Mouse (Mus musculus): ENCODE measurements around the gene Psmd11. TPM values are rescaled to one million over a fixed set of nuclear protein-coding genes. Genes with fewer than 3 reads are reported as not detected.
"Not testable (repeated sequence)": the region's sequence is repeated elsewhere in the genome, so short reads cannot be mapped to it uniquely, and the experiment has no call there.

The Psmd11 gene
- polyA plus RNA-seq, 2 experiments = 56.8 to 152 TPM

DNA sequence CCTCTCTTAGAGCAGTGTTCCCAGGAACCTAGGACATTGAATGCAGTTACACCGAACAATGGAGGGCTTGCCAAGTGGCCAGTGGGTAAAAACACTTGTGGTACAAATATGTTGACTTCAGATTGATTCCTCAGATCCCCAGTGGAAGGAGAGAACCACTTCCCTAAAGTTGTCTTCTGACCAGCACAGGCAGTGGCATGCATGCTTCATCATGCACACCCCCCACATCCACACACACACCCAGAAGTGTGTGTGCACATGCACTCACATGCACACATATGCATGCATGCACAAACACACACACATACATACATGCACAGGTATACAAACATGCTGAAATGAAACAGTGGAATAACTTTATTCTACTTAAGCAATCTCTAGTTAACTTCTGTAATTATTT, 8.7 kb upstream of the Psmd11 start:
- Histone ChIP-seq H3K27ac (no peak overlapping the region), H3K27me3 (ENCODE audit: control insufficient read depth, insufficient read depth, low read length) (no peaks in the 10 kb centered on the region), H3K9me3 (ENCODE audit: control insufficient read depth, low read length) (no peaks in the 10 kb centered on the region), H3K36me3 (replicated peaks; ENCODE audit: control insufficient read depth, insufficient read depth, low read depth) (no peaks in the 10 kb centered on the region; the same call in 1 of the 2 replicates), H3K4me1 (replicated peaks; ENCODE audit: control insufficient read depth in 2 of 2, insufficient read depth in 2 of 2, low read length in 1 of 2) (peaks cover 0 to 6% of the 10 kb centered on the region in 2 experiments; a peak in 3 of 4 replicates), H3K4me2 (ENCODE audit: low read depth) (no peak overlapping the region), H3K4me3 (ENCODE audit: insufficient read depth in 1 of 2, low read depth in 2 of 2, low read length in 2 of 2) (no peak overlapping the region), H3K9ac (replicated peaks) (no peak overlapping the region)
- 85% methylated on average over 1 of the region's 1 CpGs for WGBS (ENCODE audit: insufficient replicate concordance)
- TF ChIP-seq EP300 (IDR thresholded peaks at IDR 0.05; ENCODE audit: low read depth) = no peak
- no peak for TF ChIP-seq CTCF (IDR thresholded peaks at IDR 0.05; ENCODE audit: low read depth)
- ATAC-seq (ENCODE audit: insufficient read depth) (no peak), DNase-seq (ENCODE audit: low read depth in 3 of 3, low spot score in 3 of 3) (no peak)

DNA sequence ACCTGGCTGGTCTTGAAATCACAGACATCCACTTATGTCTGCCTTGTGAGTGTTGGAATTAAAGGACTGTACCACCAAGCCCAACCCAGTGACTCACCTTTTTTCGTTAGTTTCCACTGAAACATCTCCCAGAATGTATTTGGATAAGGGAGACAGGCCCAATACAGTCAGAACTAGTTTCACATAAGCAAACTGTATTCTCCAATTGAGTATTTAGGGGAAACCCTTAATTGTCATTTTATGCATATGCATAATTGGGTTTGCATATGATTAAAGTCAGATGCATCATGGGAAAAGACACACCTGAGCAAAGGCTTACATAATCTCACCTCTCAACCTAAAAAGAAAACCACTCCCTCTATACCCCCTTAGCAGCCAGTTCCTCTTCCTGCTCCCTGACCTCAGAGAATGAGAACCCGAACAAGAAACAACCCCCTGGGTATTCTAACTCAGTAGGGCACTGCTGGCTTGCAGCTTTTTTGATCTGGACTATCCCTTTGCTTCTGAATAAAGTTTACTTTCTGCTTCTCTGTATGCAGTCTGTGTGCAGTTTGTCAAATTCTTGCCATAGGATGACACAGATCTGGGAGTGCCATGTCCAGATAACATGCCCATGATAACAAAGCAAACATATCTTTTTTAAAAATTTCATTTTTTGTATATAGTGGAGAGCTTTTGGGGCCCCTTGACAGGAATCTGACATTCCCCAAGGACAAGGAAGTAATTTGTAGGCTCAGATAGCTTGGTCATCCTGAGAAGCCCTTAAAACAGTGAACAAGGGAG, 8.0 kb upstream of the Psmd11 start:
- no peak for DNase-seq (ENCODE audit: low read depth in 3 of 3, low spot score in 3 of 3)
- H3K27me3 ChIP-seq (ENCODE audit: control insufficient read depth, insufficient read depth, low read length) = no peaks in the 10 kb centered on the region
- no peak overlapping the region for H3K4me2 ChIP-seq (ENCODE audit: low read depth)
- no peak for TF ChIP-seq CTCF (IDR thresholded peaks at IDR 0.05; ENCODE audit: low read depth)
- no peak for TF ChIP-seq EP300 (IDR thresholded peaks at IDR 0.05; ENCODE audit: low read depth)
- H3K27ac ChIP-seq = no peak overlapping the region
- H3K36me3 ChIP-seq (replicated peaks; ENCODE audit: control insufficient read depth, insufficient read depth, low read depth) = no peaks in the 10 kb centered on the region
- no peaks in the 10 kb centered on the region for H3K9me3 ChIP-seq (ENCODE audit: control insufficient read depth, low read length)
- H3K4me3 ChIP-seq (ENCODE audit: insufficient read depth in 1 of 2, low read depth in 2 of 2, low read length in 2 of 2) = no peak overlapping the region
- WGBS (ENCODE audit: insufficient replicate concordance) = 31% methylated on average over 2 of the region's 2 CpGs
- H3K4me1 ChIP-seq (replicated peaks; ENCODE audit: control insufficient read depth in 2 of 2, insufficient read depth in 2 of 2, low read length in 1 of 2) = peaks cover 0 to 6% of the 10 kb centered on the region in 2 experiments; a peak in 3 of 4 replicates
- H3K9ac ChIP-seq (replicated peaks) = no peak overlapping the region
- ATAC-seq (ENCODE audit: insufficient read depth) = no peak

DNA sequence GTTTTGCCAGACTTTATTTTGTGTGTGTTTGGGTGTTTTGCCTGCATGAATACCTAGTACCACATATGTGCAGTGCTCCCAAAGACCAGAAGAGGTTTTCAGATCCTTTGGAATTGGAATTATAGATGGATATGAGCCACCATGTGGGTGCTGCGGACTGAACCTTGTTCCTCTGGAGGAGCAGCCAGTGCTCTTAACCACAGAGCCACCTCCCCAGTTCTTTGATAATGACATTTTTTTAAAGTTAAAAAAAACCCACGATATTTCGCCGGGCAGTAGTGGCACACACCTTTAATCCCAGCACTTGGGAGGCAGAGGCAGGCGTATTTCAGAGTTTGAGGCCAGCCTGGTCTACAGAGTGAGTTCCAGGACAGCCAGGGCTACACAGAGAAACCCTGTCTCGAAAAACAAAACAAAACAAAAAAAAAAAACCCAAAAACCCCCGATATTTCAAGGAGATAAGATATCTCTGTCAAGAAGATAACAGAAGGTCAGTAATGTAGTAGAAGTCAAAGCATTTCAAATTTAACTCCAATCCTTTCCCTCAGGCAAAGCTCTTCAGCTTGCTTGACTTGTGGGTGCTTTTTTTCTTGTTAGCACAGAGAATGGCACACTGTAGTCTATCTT, 6.9 kb upstream of the Psmd11 start:
- Histone ChIP-seq H3K27me3 (ENCODE audit: control insufficient read depth, insufficient read depth, low read length) (no peaks in the 10 kb centered on the region), H3K4me3 (ENCODE audit: insufficient read depth in 1 of 2, low read depth in 2 of 2, low read length in 2 of 2) (no peak overlapping the region), H3K36me3 (replicated peaks; ENCODE audit: control insufficient read depth, insufficient read depth, low read depth) (no peaks in the 10 kb centered on the region), H3K4me2 (ENCODE audit: low read depth) (no peak overlapping the region), H3K27ac (no peak overlapping the region), H3K9ac (replicated peaks) (no peak overlapping the region), H3K9me3 (ENCODE audit: control insufficient read depth, low read length) (no peaks in the 10 kb centered on the region), H3K4me1 (replicated peaks; ENCODE audit: control insufficient read depth in 2 of 2, insufficient read depth in 2 of 2, low read length in 1 of 2) (peaks cover 0 to 6% of the 10 kb centered on the region in 2 experiments; a peak in 3 of 4 replicates)
- no peak for DNase-seq (ENCODE audit: low read depth in 3 of 3, low spot score in 3 of 3)
- WGBS (ENCODE audit: insufficient replicate concordance) = 37% methylated on average over 7 of the region's 7 CpGs
- TF ChIP-seq EP300 (IDR thresholded peaks at IDR 0.05; ENCODE audit: low read depth) (no peak), CTCF (IDR thresholded peaks at IDR 0.05; ENCODE audit: low read depth) (no peak)
- no peak for ATAC-seq (ENCODE audit: insufficient read depth)

DNA sequence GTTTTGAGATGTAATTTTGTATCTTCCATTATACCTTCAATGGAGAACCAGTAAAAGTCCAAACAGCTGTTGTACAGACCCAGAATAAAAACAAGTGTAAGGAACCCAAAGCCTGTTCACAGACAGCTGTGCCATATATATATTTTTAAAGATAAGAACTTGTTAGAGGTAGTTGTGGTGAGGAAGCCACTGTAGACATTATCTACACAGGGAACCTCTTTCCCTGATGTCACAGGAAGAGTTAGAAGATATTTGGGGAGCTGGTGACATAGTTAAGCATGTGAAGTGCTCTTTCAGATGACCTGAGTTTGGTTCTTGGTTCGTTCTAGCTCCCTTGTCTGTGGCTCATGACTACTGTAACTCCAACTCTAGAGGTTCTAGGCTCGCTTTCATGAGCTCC, 3.7 kb upstream of the Psmd11 start:
- no peaks in the 10 kb centered on the region for H3K27me3 ChIP-seq (ENCODE audit: control insufficient read depth, insufficient read depth, low read length)
- H3K27ac ChIP-seq = no peak overlapping the region
- no peak overlapping the region for H3K4me2 ChIP-seq (ENCODE audit: low read depth)
- ATAC-seq (ENCODE audit: insufficient read depth) (no peak), DNase-seq (ENCODE audit: low read depth in 3 of 3, low spot score in 3 of 3) (no peak)
- no peak overlapping the region for H3K4me3 ChIP-seq (ENCODE audit: insufficient read depth in 1 of 2, low read depth in 2 of 2, low read length in 2 of 2)
- H3K9me3 ChIP-seq (ENCODE audit: control insufficient read depth, low read length) = no peaks in the 10 kb centered on the region
- TF ChIP-seq EP300 (IDR thresholded peaks at IDR 0.05; ENCODE audit: low read depth) (no peak), CTCF (IDR thresholded peaks at IDR 0.05; ENCODE audit: low read depth) (no peak)
- no peaks in the 10 kb centered on the region for H3K36me3 ChIP-seq (replicated peaks; ENCODE audit: control insufficient read depth, insufficient read depth, low read depth)
- 27% methylated on average over 2 of the region's 2 CpGs for WGBS (ENCODE audit: insufficient replicate concordance)
- no peak overlapping the region for H3K9ac ChIP-seq (replicated peaks)
- peaks cover 1 to 9% of the 10 kb centered on the region in 2 experiments for H3K4me1 ChIP-seq (replicated peaks; ENCODE audit: control insufficient read depth in 2 of 2, insufficient read depth in 2 of 2, low read length in 1 of 2)

DNA sequence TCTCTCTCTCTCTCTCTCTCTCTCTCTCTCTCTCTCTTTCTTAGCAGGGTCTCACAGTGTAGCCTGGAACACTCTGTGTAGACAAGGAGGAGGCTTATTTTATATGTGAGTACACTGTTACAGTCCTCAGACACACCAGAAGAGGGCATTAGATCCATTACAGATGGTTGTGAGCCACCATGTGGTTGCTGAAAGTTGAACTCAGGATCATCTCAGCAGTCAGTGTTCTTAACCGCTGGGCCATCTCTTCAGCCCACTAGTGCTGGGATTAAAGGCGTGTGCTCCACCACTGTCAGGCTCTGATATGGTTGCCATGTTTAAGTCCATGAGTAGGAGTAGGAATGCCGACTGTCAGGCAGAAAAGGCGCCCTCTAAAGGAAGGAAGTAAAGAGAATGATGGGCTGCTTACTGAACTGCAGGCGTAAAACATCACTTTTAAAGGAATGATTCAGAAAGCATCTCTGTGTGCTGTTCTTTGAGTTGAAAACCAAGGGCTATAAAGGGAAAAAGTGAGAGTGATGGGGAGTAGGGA, 3.1 kb upstream of the Psmd11 start:
- ATAC-seq (ENCODE audit: insufficient read depth) (no peak), DNase-seq (ENCODE audit: low read depth in 3 of 3, low spot score in 3 of 3) (no peak)
- no peaks in the 10 kb centered on the region for H3K27me3 ChIP-seq (ENCODE audit: control insufficient read depth, insufficient read depth, low read length)
- H3K9me3 ChIP-seq (ENCODE audit: control insufficient read depth, low read length) = no peaks in the 10 kb centered on the region
- no peak overlapping the region for H3K4me2 ChIP-seq (ENCODE audit: low read depth)
- H3K36me3 ChIP-seq (replicated peaks; ENCODE audit: control insufficient read depth, insufficient read depth, low read depth) = no peaks in the 10 kb centered on the region
- no peak overlapping the region for H3K4me3 ChIP-seq (ENCODE audit: insufficient read depth in 1 of 2, low read depth in 2 of 2, low read length in 2 of 2)
- WGBS (ENCODE audit: insufficient replicate concordance) = 42% methylated on average over 5 of the region's 5 CpGs
- peak; percentile 29 for TF ChIP-seq CTCF (IDR thresholded peaks at IDR 0.05; ENCODE audit: low read depth)
- no peak for TF ChIP-seq EP300 (IDR thresholded peaks at IDR 0.05; ENCODE audit: low read depth)
- no peak overlapping the region for H3K27ac ChIP-seq
- no peak overlapping the region for H3K9ac ChIP-seq (replicated peaks)
- H3K4me1 ChIP-seq (replicated peaks; ENCODE audit: control insufficient read depth in 2 of 2, insufficient read depth in 2 of 2, low read length in 1 of 2) = peaks cover 5 to 8% of the 10 kb centered on the region in 2 experiments

DNA sequence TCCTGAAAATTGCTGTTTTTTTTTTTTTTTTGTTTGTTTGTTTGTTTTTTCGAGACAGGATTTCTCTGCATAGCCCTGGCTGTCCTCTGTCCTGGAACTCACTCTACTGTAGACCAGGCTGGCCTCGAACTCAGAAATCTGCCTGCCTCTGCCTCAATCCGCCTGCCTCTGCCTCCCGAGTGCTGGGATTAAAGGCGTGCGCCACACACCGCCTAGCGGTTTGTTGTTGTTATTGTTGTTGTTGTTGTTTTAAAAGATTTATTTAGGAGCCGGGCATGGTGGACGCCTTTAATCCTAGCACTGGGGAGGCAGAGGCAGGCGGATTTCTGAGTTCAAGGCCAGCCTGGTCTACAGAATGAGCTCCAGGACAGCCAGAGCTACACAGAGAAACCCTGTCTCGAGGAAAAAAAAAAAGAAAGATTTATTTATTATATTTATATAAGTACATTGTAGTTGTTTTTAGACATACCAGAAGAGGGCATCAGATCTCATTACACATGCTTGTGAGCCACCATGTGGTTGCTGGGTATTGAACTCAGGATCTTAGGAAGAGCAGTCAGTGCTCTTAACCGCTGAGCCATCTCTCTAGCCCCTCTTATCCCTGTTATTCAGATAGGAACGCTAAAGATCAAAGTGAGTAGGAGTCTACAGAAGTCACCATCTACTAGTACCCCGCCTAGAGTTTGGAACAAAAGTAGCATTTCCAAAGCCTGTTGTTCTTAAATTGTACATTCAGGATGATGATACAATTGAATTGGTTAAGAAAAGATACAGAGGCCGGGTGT, 2.2 kb upstream of the Psmd11 start:
- ATAC-seq (ENCODE audit: insufficient read depth); H3K36me3 ChIP-seq (replicated peaks; ENCODE audit: control insufficient read depth, insufficient read depth, low read depth); H3K4me3 ChIP-seq (ENCODE audit: insufficient read depth in 1 of 2, low read depth in 2 of 2, low read length in 2 of 2); H3K4me1 ChIP-seq (replicated peaks; ENCODE audit: control insufficient read depth in 2 of 2, insufficient read depth in 2 of 2, low read length in 1 of 2); H3K27ac ChIP-seq; H3K4me2 ChIP-seq (ENCODE audit: low read depth); H3K9me3 ChIP-seq (ENCODE audit: control insufficient read depth, low read length); DNase-seq (ENCODE audit: low read depth in 3 of 3, low spot score in 3 of 3); H3K9ac ChIP-seq (replicated peaks); H3K27me3 ChIP-seq (ENCODE audit: control insufficient read depth, insufficient read depth, low read length): not testable (repeated sequence)
- WGBS (ENCODE audit: insufficient replicate concordance) = 66% methylated on average over 16 of the region's 16 CpGs

Measured in liver, embryonic 14.5 days (tissue).